In genomic region chr11:4289280-4289679, GRCm38 (mm10) we compare ENCODE assay signal across 20 mouse cellular contexts. TPM values are rescaled to one million over a fixed set of nuclear protein-coding genes. Genes with fewer than 3 reads are reported as not detected.
DNase-seq lines count a peak whose midpoint lies in the region; ATAC-seq and TF ChIP-seq lines count a peak whose summit lies in the region.
"Had no signal": no experiment of that assay in that cellular context is flagged by ENCODE, and none has a peak within 500 bp of the region (broad histone marks: within the 10 kb centered on the region; RNA-seq: fewer than 3 reads in every experiment).

No protein-coding gene starts in this region.

- H3K36me3 ChIP-seq in intestine, postnatal 0 days (ENCODE audit: control insufficient read depth, insufficient read depth): no peaks in the 10 kb centered on the region
- H3K36me3 ChIP-seq in intestine, embryonic 16.5 days (ENCODE audit: control insufficient read depth, insufficient read depth, low read length): no peaks in the 10 kb centered on the region
- H3K36me3 ChIP-seq in forebrain, postnatal 0 days (ENCODE audit: insufficient read depth): no peaks in the 10 kb centered on the region
- H3K36me3 ChIP-seq in hindbrain, embryonic 14.5 days (replicated peaks; ENCODE audit: control insufficient read depth, insufficient read depth): no peaks in the 10 kb centered on the region
- H3K36me3 ChIP-seq: embryonic facial prominence, embryonic 10.5 days; heart, embryonic 12.5 days; liver, embryonic 15.5 days; midbrain, embryonic 12.5 days had no signal

- WGBS in intestine, postnatal 0 days: 38% methylated on average over 3 of the region's 3 CpGs
- whole genome bisulfite sequencing in intestine, embryonic 16.5 days: 41% methylated on average over 3 of the region's 3 CpGs
- 63% methylated on average over 3 of the region's 3 CpGs for WGBS in forebrain, postnatal 0 days
- 66% methylated on average over 3 of the region's 3 CpGs for WGBS in hindbrain, embryonic 14.5 days

- no peaks in the 10 kb centered on the region for H3K27me3 ChIP-seq in intestine, postnatal 0 days (replicated peaks; ENCODE audit: control insufficient read depth, insufficient read depth, low read length)
- no peaks in the 10 kb centered on the region for H3K27me3 ChIP-seq in intestine, embryonic 16.5 days (replicated peaks; ENCODE audit: control insufficient read depth, insufficient read depth, low read length)
- H3K27me3 ChIP-seq in forebrain, postnatal 0 days (ENCODE audit: insufficient read depth, low read length): no peaks in the 10 kb centered on the region
- H3K27me3 ChIP-seq in hindbrain, embryonic 14.5 days (ENCODE audit: control insufficient read depth, insufficient read depth, low read length): no peaks in the 10 kb centered on the region
- H3K27me3 ChIP-seq: midbrain, embryonic 12.5 days had no signal

- no peak overlapping the region for H3K27ac ChIP-seq in intestine, postnatal 0 days (ENCODE audit: low read depth, low read length)
- H3K27ac ChIP-seq in intestine, embryonic 16.5 days (ENCODE audit: low read length): no peak overlapping the region
- H3K27ac ChIP-seq in forebrain, postnatal 0 days (ENCODE audit: low read depth, low read length): no peak overlapping the region
- no peak overlapping the region for H3K27ac ChIP-seq in hindbrain, embryonic 14.5 days
- H3K27ac ChIP-seq: embryonic facial prominence, embryonic 10.5 days; liver, embryonic 15.5 days; midbrain, embryonic 12.5 days had no signal

- H3K4me3 ChIP-seq in intestine, postnatal 0 days (ENCODE audit: low read depth, low read length): no peak overlapping the region
- H3K4me3 ChIP-seq in intestine, embryonic 16.5 days (ENCODE audit: low read length): no peak overlapping the region
- no peak overlapping the region for H3K4me3 ChIP-seq in forebrain, postnatal 0 days (ENCODE audit: low read depth, low read length)
- no peak overlapping the region for H3K4me3 ChIP-seq in hindbrain, embryonic 14.5 days (replicated peaks; ENCODE audit: low read length)
- H3K4me3 ChIP-seq: embryonic facial prominence, embryonic 10.5 days; erythroblast, embryonic 14.5 days; heart, embryonic 12.5 days; liver, embryonic 15.5 days; midbrain, embryonic 12.5 days had no signal

- DNase-seq in naive thymus-derived CD4-positive, alpha-beta T cell, adult 2 months (ENCODE audit: low read depth): peak; percentile 73
- DNase-seq in thymus, postnatal 36 days: peak; percentile 32 to 37
- no peak for DNase-seq in kidney, postnatal 10 days
- no peak for DNase-seq in forebrain, postnatal 0 days
- no peak for DNase-seq in hindbrain, embryonic 14.5 days (ENCODE audit: low spot score)
- DNase-seq: cerebellum, postnatal 14 days; gastrocnemius, postnatal 10 days; kidney, adult 11 months; kidney, postnatal 36 days; lung, postnatal 14 days had no signal

- H3K9ac ChIP-seq in intestine, postnatal 0 days (ENCODE audit: low read depth, low read length): no peak overlapping the region
- no peak overlapping the region for H3K9ac ChIP-seq in intestine, embryonic 16.5 days (ENCODE audit: low read depth, low read length)
- no peak overlapping the region for H3K9ac ChIP-seq in forebrain, postnatal 0 days
- no peak overlapping the region for H3K9ac ChIP-seq in hindbrain, embryonic 14.5 days
- H3K9ac ChIP-seq: heart, embryonic 12.5 days; liver, embryonic 15.5 days; midbrain, embryonic 12.5 days had no signal

- no peaks in the 10 kb centered on the region for H3K9me3 ChIP-seq in intestine, postnatal 0 days (ENCODE audit: control insufficient read depth)
- H3K9me3 ChIP-seq in intestine, embryonic 16.5 days (ENCODE audit: control insufficient read depth, low read length): no peaks in the 10 kb centered on the region
- H3K9me3 ChIP-seq in forebrain, postnatal 0 days (ENCODE audit: low read length): no peaks in the 10 kb centered on the region
- no peaks in the 10 kb centered on the region for H3K9me3 ChIP-seq in hindbrain, embryonic 14.5 days (ENCODE audit: control insufficient read depth, low read length)
- H3K9me3 ChIP-seq: embryonic facial prominence, embryonic 10.5 days; heart, embryonic 12.5 days; liver, embryonic 15.5 days; midbrain, embryonic 12.5 days had no signal

- ATAC-seq in intestine, postnatal 0 days: peak; percentile 17; the same call in 1 of the 2 replicates
- ATAC-seq in intestine, embryonic 16.5 days: no peak
- peak; percentile 97 for ATAC-seq in activated CD4-positive, CD25-positive, alpha-beta regulatory T cell, adult 4 months
- ATAC-seq in forebrain, postnatal 0 days: no peak
- no peak for ATAC-seq in hindbrain, embryonic 14.5 days (ENCODE audit: low FRiP score)

- no peak for TF ChIP-seq CTCF in intestine, postnatal 0 days (IDR thresholded peaks at IDR 0.05; ENCODE audit: low read depth)
- TF ChIP-seq CTCF in forebrain, postnatal 0 days (IDR thresholded peaks at IDR 0.05; ENCODE audit: low read depth): no peak

- H3K4me2 ChIP-seq in intestine, postnatal 0 days (replicated peaks; ENCODE audit: low read depth): no peak overlapping the region
- H3K4me2 ChIP-seq in intestine, embryonic 16.5 days (ENCODE audit: low read depth, low read length): no peak overlapping the region
- no peak overlapping the region for H3K4me2 ChIP-seq in forebrain, postnatal 0 days (ENCODE audit: low read depth)
- H3K4me2 ChIP-seq in hindbrain, embryonic 14.5 days (replicated peaks): no peak overlapping the region
- H3K4me2 ChIP-seq: heart, embryonic 12.5 days; liver, embryonic 15.5 days; midbrain, embryonic 12.5 days had no signal

- H3K4me1 ChIP-seq in intestine, postnatal 0 days (replicated peaks; ENCODE audit: control insufficient read depth, insufficient read depth, low read length): no peaks in the 10 kb centered on the region
- H3K4me1 ChIP-seq in intestine, embryonic 16.5 days (ENCODE audit: control insufficient read depth, insufficient read depth, low read length): no peaks in the 10 kb centered on the region; the same call in 1 of the 2 replicates
- no peaks in the 10 kb centered on the region for H3K4me1 ChIP-seq in forebrain, postnatal 0 days (ENCODE audit: insufficient read depth)
- H3K4me1 ChIP-seq in hindbrain, embryonic 14.5 days (replicated peaks; ENCODE audit: control insufficient read depth, insufficient read depth, low read length): no peaks in the 10 kb centered on the region
- H3K4me1 ChIP-seq: midbrain, embryonic 12.5 days had no signal

RNA-seq across cellular contexts. Expression of gene Lif, which starts 31.9 kb away (rescaled TPM):
- 0.92 and 1.2 TPM in 2 replicates for polyA plus RNA-seq in intestine, postnatal 0 days (2015; fragmentation: Nextera tagmentation; extraction: Ambion mirVana)
- polyA plus RNA-seq in intestine, embryonic 16.5 days (2015; fragmentation: Nextera tagmentation; extraction: Ambion mirVana): 0.95 and 0.98 TPM in 2 replicates
- polyA plus RNA-seq in activated CD4-positive, CD25-positive, alpha-beta regulatory T cell, adult 4 months (2017; shearing (Covaris generic)): 1 to 10 TPM; 2.9 to 6.6 TPM
- 0.08 and 0.43 TPM in 2 replicates for total RNA-seq in forebrain, postnatal 0 days (2014; rRNA removed)
- polyA plus RNA-seq in forebrain, postnatal 0 days (2015; fragmentation: Nextera tagmentation; extraction: Ambion mirVana): 0.05 and 0.22 TPM in 2 replicates
- polyA plus RNA-seq in hindbrain, embryonic 14.5 days (2014; fragmentation: Nextera tagmentation; extraction: Ambion mirVana): 0.29 TPM in 1 of 2 replicates, not detected in the other
- polyA plus RNA-seq: erythroblast, embryonic 14.5 days; hindbrain, embryonic 11.5 days; liver, embryonic 15.5 days; midbrain, embryonic 12.5 days had no signal

RNA-seq across cellular contexts. Expression of gene Osm, which starts 53.1 kb away (rescaled TPM):
- 0.08 and 0.20 TPM in 2 replicates for polyA plus RNA-seq in intestine, postnatal 0 days (2015; fragmentation: Nextera tagmentation; extraction: Ambion mirVana)
- 0.07 and 0.12 TPM in 2 replicates for polyA plus RNA-seq in intestine, embryonic 16.5 days (2015; fragmentation: Nextera tagmentation; extraction: Ambion mirVana)
- polyA plus RNA-seq in activated CD4-positive, CD25-positive, alpha-beta regulatory T cell, adult 4 months (2017; shearing (Covaris generic)): 10 to 100 TPM; 18.0 to 19.8 TPM
- 0.05 TPM in 1 of 2 replicates, not detected in the other for total RNA-seq in forebrain, postnatal 0 days (2014; rRNA removed)
- polyA plus RNA-seq in forebrain, postnatal 0 days (2015; fragmentation: Nextera tagmentation; extraction: Ambion mirVana): 0.13 and 0.14 TPM in 2 replicates
- polyA plus RNA-seq in hindbrain, embryonic 14.5 days (2014; fragmentation: Nextera tagmentation; extraction: Ambion mirVana): not detected in 2 replicates
- total RNA-seq: gastrocnemius, postnatal 10 days had no signal
- polyA plus RNA-seq: embryonic facial prominence, embryonic 10.5 days; heart, embryonic 12.5 days; hindbrain, embryonic 11.5 days; limb, embryonic 11.5 days; midbrain, embryonic 12.5 days had no signal

Comparison
In these comparisons a context has a peak if more than half of its experiments do, and no peak if none do; other contexts are left out.
1. ATAC-seq: peak in intestine, postnatal 0 days (single experiment) and activated CD4-positive, CD25-positive, alpha-beta regulatory T cell, adult 4 months (single experiment); none in intestine, embryonic 16.5 days (single experiment), forebrain, postnatal 0 days (single experiment) and hindbrain, embryonic 14.5 days (single experiment).
2. DNase-seq: peak in naive thymus-derived CD4-positive, alpha-beta T cell, adult 2 months (single experiment) and thymus, postnatal 36 days (2 of 2); none in kidney, postnatal 10 days (single experiment), forebrain, postnatal 0 days (single experiment) and hindbrain, embryonic 14.5 days (single experiment).
3. RNA of gene Osm, which starts 53.1 kb away (polyA plus RNA-seq): 18.0 to 19.8 TPM in activated CD4-positive, CD25-positive, alpha-beta regulatory T cell, adult 4 months; 0.08 to 0.20 TPM in intestine, postnatal 0 days, 0.13 to 0.14 TPM in forebrain, postnatal 0 days, 0.07 to 0.12 TPM in intestine, embryonic 16.5 days and not detected in hindbrain, embryonic 14.5 days; every median in the first group is over 10 times any median in the second.